Comparison of ENCODE assay signal across 18 mouse cellular contexts in genomic region chr1:62827316-62827715, GRCm38 (mm10).
DNase-seq lines count a peak whose midpoint lies in the region; ATAC-seq and TF ChIP-seq lines count a peak whose summit lies in the region.
"Had no signal": no experiment of that assay in that cellular context is flagged by ENCODE, and none has a peak within 500 bp of the region (broad histone marks: within the 10 kb centered on the region; RNA-seq: fewer than 3 reads in every experiment).

No protein-coding gene starts in this region.

- no peak overlapping the region for H3K4me2 ChIP-seq in hindbrain, embryonic 13.5 days
- H3K4me2 ChIP-seq in hindbrain, embryonic 16.5 days (ENCODE audit: low read length), result no peak overlapping the region
- H3K4me2 ChIP-seq: limb, embryonic 12.5 days; neural tube, embryonic 12.5 days had no signal

- no peak for TF ChIP-seq CTCF in brain, embryonic 14.5 days (IDR thresholded peaks at IDR 0.05; ENCODE audit: borderline replicate concordance, extremely low read depth, insufficient read depth, insufficient read length)

- ATAC-seq in hindbrain, embryonic 13.5 days (ENCODE audit: low FRiP score), result no peak
- ATAC-seq in hindbrain, embryonic 16.5 days, result no peak
- ATAC-seq in common myeloid progenitor, adult 5-6 weeks (replicated peaks; ENCODE audit: low read depth, poor library complexity, severe bottlenecking), result peak; percentile 39
- ATAC-seq in granulocyte monocyte progenitor cell, adult 5-6 weeks (replicated peaks; ENCODE audit: poor library complexity, severe bottlenecking), result no peak
- ATAC-seq: forebrain, embryonic 16.5 days had no signal

- TF ChIP-seq POLR2A in brain, embryonic 14.5 days (IDR thresholded peaks at IDR 0.05; ENCODE audit: borderline replicate concordance, extremely low read depth, insufficient read depth, insufficient read length, poor library complexity, severe bottlenecking), result no peak

- H3K9me3 ChIP-seq in hindbrain, embryonic 13.5 days, result no peaks in the 10 kb centered on the region
- no peaks in the 10 kb centered on the region for H3K9me3 ChIP-seq in hindbrain, embryonic 16.5 days (ENCODE audit: control insufficient read depth, low read length)
- H3K9me3 ChIP-seq: embryonic facial prominence, embryonic 10.5 days; limb, embryonic 12.5 days; midbrain, embryonic 10.5 days; neural tube, embryonic 12.5 days had no signal

- 47% methylated on average over 10 of the region's 10 CpGs for WGBS in hindbrain, embryonic 13.5 days
- 49% methylated on average over 10 of the region's 10 CpGs for whole genome bisulfite sequencing in hindbrain, embryonic 16.5 days

- peak overlapping the region; percentile 23; the same call in 1 of the 2 replicates for H3K27ac ChIP-seq in hindbrain, embryonic 13.5 days
- H3K27ac ChIP-seq in hindbrain, embryonic 16.5 days (ENCODE audit: low read depth, low read length), result no peak overlapping the region
- H3K27ac ChIP-seq: embryonic facial prominence, embryonic 10.5 days; limb, embryonic 12.5 days; neural tube, embryonic 12.5 days; stomach, postnatal 0 days had no signal

- H3K9ac ChIP-seq in hindbrain, embryonic 13.5 days, result no peak overlapping the region
- no peak overlapping the region for H3K9ac ChIP-seq in hindbrain, embryonic 16.5 days (ENCODE audit: low read depth, low read length)
- H3K9ac ChIP-seq: limb, embryonic 12.5 days; neural tube, embryonic 12.5 days had no signal

- no peaks in the 10 kb centered on the region for H3K36me3 ChIP-seq in hindbrain, embryonic 13.5 days
- H3K36me3 ChIP-seq in hindbrain, embryonic 16.5 days (ENCODE audit: control insufficient read depth, insufficient read depth, low read length), result no peaks in the 10 kb centered on the region
- H3K36me3 ChIP-seq: embryonic facial prominence, embryonic 10.5 days; limb, embryonic 12.5 days; midbrain, embryonic 10.5 days; neural tube, embryonic 12.5 days had no signal

- H3K27me3 ChIP-seq in hindbrain, embryonic 13.5 days, result no peaks in the 10 kb centered on the region
- no peaks in the 10 kb centered on the region for H3K27me3 ChIP-seq in hindbrain, embryonic 16.5 days (replicated peaks; ENCODE audit: control insufficient read depth, insufficient read depth, low read length)
- H3K27me3 ChIP-seq: limb, embryonic 12.5 days; neural tube, embryonic 12.5 days had no signal

- H3K4me1 ChIP-seq in hindbrain, embryonic 13.5 days (replicated peaks), result peaks cover 17% of the 10 kb centered on the region
- H3K4me1 ChIP-seq in hindbrain, embryonic 16.5 days (ENCODE audit: control insufficient read depth, insufficient read depth, low read depth, low read length), result no peaks in the 10 kb centered on the region

- no peak overlapping the region for H3K4me3 ChIP-seq in hindbrain, embryonic 13.5 days
- no peak overlapping the region for H3K4me3 ChIP-seq in hindbrain, embryonic 16.5 days (ENCODE audit: low read length)
- H3K4me3 ChIP-seq: embryonic facial prominence, embryonic 10.5 days; erythroblast, embryonic 14.5 days; limb, embryonic 12.5 days; midbrain, embryonic 10.5 days; neural tube, embryonic 12.5 days had no signal

- peak; percentile 31 for DNase-seq in brain, embryonic 14.5 days (ENCODE audit: low read depth)
- peak; percentile 62 for DNase-seq in kidney, postnatal 10 days
- DNase-seq in spleen, adult 18-20 months, result no peak
- DNase-seq: cerebellum, postnatal 25 days; lung, adult 2 months; lung, postnatal 36 days; right cerebral cortex, postnatal 14 days had no signal

Comparison
In these comparisons a context has a peak if more than half of its experiments do, and no peak if none do; other contexts are left out.
1. DNase-seq: peak in brain, embryonic 14.5 days (single experiment) and kidney, postnatal 10 days (single experiment); none in spleen, adult 18-20 months (0 of 2).